Mouse (Mus musculus): ENCODE data around the gene Tk1.
A peak's percentile ranks its signal among the peaks of the same experiment; 100 is the strongest.
"Not testable (repeated sequence)": the region's sequence is repeated elsewhere in the genome, so short reads cannot be mapped to it uniquely, and the experiment has no call there.

Tk1 gene

DNA sequence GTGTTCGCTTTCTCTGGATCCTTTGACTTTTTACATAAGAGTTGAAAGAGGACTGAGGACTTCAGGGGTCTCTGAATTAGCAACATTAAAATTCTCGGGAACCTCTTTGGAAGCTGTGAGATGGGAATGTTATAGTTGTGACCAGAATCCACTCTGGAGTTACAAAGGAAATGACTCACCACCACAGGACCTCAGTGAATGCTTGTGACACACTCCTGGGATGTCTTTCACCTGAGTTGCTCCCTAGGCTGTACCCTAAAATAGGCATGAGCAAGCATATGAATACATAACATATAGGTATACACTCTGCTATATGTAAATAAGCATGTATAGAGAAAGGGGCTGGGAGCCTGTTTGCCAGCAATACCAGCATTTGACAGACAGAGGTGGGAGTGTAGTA lies 17.5 kb upstream of the Tk1 start:
- no peaks in the 10 kb centered on the region for H3K27me3 ChIP-seq (ENCODE audit: insufficient read depth, low read length)
- no peaks in the 10 kb centered on the region for H3K9me3 ChIP-seq (ENCODE audit: low read length)
- H3K4me3 ChIP-seq (replicated peaks; ENCODE audit: low read length): no peak overlapping the region
- TF ChIP-seq CTCF (conservative IDR thresholded peaks at IDR 0.05; ENCODE audit: low read length): no peak
- no peaks in the 10 kb centered on the region for H3K36me3 ChIP-seq (ENCODE audit: insufficient read depth, low read length)
- peaks cover 52% of the 10 kb centered on the region for H3K4me1 ChIP-seq (replicated peaks; ENCODE audit: low read depth, low read length)

DNA sequence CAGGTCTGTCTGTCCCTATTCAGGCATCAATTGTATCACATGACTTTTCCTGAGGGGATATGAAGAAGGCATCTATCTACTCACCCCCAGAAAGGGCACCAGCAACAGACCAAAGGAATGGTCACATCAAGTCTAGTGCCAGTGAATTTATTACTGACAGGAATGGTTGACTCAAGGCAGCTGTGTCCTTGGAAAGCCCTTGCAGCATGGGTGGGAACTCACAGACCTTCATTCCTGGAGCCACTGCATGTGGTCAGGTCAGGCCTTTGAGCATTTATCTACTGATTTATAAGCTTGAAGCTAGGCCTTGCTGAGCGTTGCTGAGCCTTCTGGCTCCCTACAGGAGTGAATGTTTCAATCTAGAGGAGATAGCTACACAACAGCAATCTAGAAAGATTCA lies 15.0 kb upstream of the Tk1 start:
- TF ChIP-seq CTCF (conservative IDR thresholded peaks at IDR 0.05; ENCODE audit: low read length) (no peak), NANOG (IDR thresholded peaks at IDR 0.05; ENCODE audit: borderline replicate concordance, low read length) (no peak), POU5F1 (IDR thresholded peaks at IDR 0.05; ENCODE audit: borderline replicate concordance, low read length) (no peak)
- Histone ChIP-seq H3K36me3 (ENCODE audit: insufficient read depth, low read length) (no peaks in the 10 kb centered on the region), H3K4me3 (replicated peaks; ENCODE audit: low read length) (no peak overlapping the region), H3K27me3 (ENCODE audit: insufficient read depth, low read length) (no peaks in the 10 kb centered on the region), H3K9me3 (ENCODE audit: low read length) (no peaks in the 10 kb centered on the region), H3K4me1 (replicated peaks; ENCODE audit: low read depth, low read length) (peaks cover 49% of the 10 kb centered on the region)

DNA sequence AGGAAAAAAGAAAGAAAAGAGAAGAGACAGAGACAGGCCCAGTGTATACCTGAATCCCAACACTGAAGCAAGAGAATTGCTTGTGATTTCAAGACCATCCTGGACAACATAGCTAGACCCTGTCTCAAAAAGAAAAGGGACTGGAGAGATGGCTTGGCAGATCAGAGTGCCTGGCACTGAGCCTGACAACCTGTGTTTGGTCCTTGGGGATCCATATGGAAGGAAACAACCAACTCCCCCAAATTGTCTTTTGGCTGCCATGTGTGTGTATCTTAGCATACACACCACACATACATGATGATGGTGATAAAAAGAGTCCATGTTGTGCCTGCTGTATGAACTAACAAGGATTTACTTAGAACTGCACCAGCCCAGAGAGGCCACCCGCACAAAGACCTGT lies 13.1 kb upstream of the Tk1 start:
- Histone ChIP-seq H3K36me3 (ENCODE audit: insufficient read depth, low read length) (no peaks in the 10 kb centered on the region), H3K4me1 (replicated peaks; ENCODE audit: low read depth, low read length) (peaks cover 63% of the 10 kb centered on the region), H3K4me3 (replicated peaks; ENCODE audit: low read length) (no peak overlapping the region), H3K27me3 (ENCODE audit: insufficient read depth, low read length) (no peaks in the 10 kb centered on the region), H3K9me3 (ENCODE audit: low read length) (no peaks in the 10 kb centered on the region)
- TF ChIP-seq NANOG (IDR thresholded peaks at IDR 0.05; ENCODE audit: borderline replicate concordance, low read length): no peak
- TF ChIP-seq POU5F1 (IDR thresholded peaks at IDR 0.05; ENCODE audit: borderline replicate concordance, low read length): no peak
- no peak for TF ChIP-seq CTCF (conservative IDR thresholded peaks at IDR 0.05; ENCODE audit: low read length)

DNA sequence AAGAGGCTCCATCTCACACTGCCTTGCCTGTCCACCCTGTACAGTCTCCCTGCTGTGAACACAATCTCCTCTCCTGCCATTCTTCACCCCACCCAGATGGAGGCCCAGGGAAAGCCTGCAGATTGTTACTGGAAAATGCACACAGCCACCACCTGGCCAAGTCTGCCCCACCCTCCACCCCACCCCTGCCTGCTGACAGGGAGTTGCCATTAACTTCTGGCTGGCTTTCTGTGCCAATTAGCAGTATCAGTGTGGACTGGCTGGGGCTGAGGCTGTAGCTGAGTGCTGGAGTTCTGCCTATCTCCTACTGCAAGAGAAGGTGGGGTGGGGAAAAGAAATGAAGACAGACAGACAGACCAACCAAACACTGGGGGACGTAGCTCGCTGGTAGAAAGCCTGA lies 12.7 kb upstream of the Tk1 start:
- H3K36me3 ChIP-seq (ENCODE audit: insufficient read depth, low read length): no peaks in the 10 kb centered on the region
- H3K9me3 ChIP-seq (ENCODE audit: low read length): no peaks in the 10 kb centered on the region
- H3K4me1 ChIP-seq (replicated peaks; ENCODE audit: low read depth, low read length): peaks cover 67% of the 10 kb centered on the region
- H3K4me3 ChIP-seq (replicated peaks; ENCODE audit: low read length): peak overlapping the region; percentile 26; the same call in 1 of the 2 replicates
- no peaks in the 10 kb centered on the region for H3K27me3 ChIP-seq (ENCODE audit: insufficient read depth, low read length)
- no peak for TF ChIP-seq POU5F1 (IDR thresholded peaks at IDR 0.05; ENCODE audit: borderline replicate concordance, low read length)
- no peak for TF ChIP-seq NANOG (IDR thresholded peaks at IDR 0.05; ENCODE audit: borderline replicate concordance, low read length)
- no peak for TF ChIP-seq CTCF (conservative IDR thresholded peaks at IDR 0.05; ENCODE audit: low read length)

DNA sequence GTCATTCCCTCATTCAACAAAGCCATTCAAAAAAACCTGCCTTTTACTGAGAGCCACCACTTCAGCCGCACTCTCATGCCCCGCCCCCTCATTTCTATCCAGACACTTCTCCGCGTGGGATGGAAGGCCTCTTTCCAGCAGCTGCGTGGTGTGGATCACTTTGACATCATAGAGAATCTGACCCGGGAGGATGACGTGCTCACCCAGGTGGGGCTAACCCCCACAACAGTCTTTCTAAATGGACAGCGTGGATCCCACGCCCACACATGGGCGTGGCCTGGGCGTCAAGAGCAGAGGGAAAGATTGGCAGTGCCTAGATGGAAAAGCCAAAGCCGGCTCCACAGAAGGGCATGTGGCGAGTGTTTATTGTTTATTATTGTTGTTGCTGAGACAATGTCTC lies 10.4 kb upstream of the Tk1 start:
- H3K36me3 ChIP-seq (ENCODE audit: insufficient read depth, low read length): no peaks in the 10 kb centered on the region
- H3K4me3 ChIP-seq (replicated peaks; ENCODE audit: low read length): peak overlapping the region; percentile 27; the same call in 1 of the 2 replicates
- H3K27me3 ChIP-seq (ENCODE audit: insufficient read depth, low read length): no peaks in the 10 kb centered on the region
- no peaks in the 10 kb centered on the region for H3K9me3 ChIP-seq (ENCODE audit: low read length)
- TF ChIP-seq NANOG (IDR thresholded peaks at IDR 0.05; ENCODE audit: borderline replicate concordance, low read length): no peak
- no peak for TF ChIP-seq CTCF (conservative IDR thresholded peaks at IDR 0.05; ENCODE audit: low read length)
- TF ChIP-seq POU5F1 (IDR thresholded peaks at IDR 0.05; ENCODE audit: borderline replicate concordance, low read length): no peak
- H3K4me1 ChIP-seq (replicated peaks; ENCODE audit: low read depth, low read length): peaks cover 86% of the 10 kb centered on the region

DNA sequence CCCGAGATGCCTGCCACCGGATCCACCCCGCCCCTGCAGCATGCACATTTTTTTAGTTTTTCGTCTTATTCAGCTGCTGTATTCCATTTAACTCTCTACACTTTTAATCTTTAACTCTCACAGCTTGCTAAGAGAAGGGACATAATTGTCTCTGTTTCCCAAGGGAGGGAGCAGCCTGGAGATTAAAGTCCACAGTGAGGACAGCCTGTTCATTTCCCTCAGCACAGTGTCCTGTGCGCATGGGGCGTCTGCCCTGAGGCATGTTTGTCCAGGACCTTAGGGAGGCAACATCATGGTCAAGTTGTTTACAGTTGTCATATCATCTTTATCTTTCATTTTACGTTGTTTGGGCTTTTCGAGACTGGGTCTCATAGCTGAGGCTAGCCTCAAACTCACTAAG lies 8.2 kb upstream of the Tk1 start:
- H3K4me1 ChIP-seq (replicated peaks; ENCODE audit: low read depth, low read length): peaks cover 93% of the 10 kb centered on the region
- H3K36me3 ChIP-seq (ENCODE audit: insufficient read depth, low read length): no peaks in the 10 kb centered on the region
- TF ChIP-seq POU5F1 (IDR thresholded peaks at IDR 0.05; ENCODE audit: borderline replicate concordance, low read length): no peak
- no peak for TF ChIP-seq NANOG (IDR thresholded peaks at IDR 0.05; ENCODE audit: borderline replicate concordance, low read length)
- TF ChIP-seq CTCF (conservative IDR thresholded peaks at IDR 0.05; ENCODE audit: low read length): no peak
- no peak overlapping the region for H3K4me3 ChIP-seq (replicated peaks; ENCODE audit: low read length)
- no peaks in the 10 kb centered on the region for H3K9me3 ChIP-seq (ENCODE audit: low read length)
- no peaks in the 10 kb centered on the region for H3K27me3 ChIP-seq (ENCODE audit: insufficient read depth, low read length)

DNA sequence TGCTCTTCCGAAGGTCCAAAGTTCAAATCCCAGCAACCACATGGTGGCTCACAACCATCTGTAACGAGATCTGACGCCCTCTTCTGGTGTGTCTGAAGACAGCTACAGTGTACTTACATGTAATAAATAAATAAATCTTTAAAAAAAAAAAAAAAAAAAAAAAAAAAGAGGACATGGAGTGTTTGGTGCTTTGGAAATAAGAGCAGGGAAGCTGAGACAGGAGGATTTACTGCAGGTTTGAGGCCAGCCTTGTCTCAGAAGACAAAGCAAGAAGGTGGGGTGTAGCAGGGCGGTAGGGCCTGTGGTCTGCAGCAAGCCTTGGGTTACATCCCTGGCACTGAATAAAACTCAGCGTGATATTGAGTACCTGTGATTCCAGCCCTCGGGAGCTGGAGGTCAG lies 7.6 kb upstream of the Tk1 start:
- H3K4me1 ChIP-seq (replicated peaks; ENCODE audit: low read depth, low read length): peaks cover 93% of the 10 kb centered on the region
- not testable (repeated sequence) for H3K27me3 ChIP-seq (ENCODE audit: insufficient read depth, low read length); H3K9me3 ChIP-seq (ENCODE audit: low read length); H3K36me3 ChIP-seq (ENCODE audit: insufficient read depth, low read length); H3K4me3 ChIP-seq (replicated peaks; ENCODE audit: low read length)

DNA sequence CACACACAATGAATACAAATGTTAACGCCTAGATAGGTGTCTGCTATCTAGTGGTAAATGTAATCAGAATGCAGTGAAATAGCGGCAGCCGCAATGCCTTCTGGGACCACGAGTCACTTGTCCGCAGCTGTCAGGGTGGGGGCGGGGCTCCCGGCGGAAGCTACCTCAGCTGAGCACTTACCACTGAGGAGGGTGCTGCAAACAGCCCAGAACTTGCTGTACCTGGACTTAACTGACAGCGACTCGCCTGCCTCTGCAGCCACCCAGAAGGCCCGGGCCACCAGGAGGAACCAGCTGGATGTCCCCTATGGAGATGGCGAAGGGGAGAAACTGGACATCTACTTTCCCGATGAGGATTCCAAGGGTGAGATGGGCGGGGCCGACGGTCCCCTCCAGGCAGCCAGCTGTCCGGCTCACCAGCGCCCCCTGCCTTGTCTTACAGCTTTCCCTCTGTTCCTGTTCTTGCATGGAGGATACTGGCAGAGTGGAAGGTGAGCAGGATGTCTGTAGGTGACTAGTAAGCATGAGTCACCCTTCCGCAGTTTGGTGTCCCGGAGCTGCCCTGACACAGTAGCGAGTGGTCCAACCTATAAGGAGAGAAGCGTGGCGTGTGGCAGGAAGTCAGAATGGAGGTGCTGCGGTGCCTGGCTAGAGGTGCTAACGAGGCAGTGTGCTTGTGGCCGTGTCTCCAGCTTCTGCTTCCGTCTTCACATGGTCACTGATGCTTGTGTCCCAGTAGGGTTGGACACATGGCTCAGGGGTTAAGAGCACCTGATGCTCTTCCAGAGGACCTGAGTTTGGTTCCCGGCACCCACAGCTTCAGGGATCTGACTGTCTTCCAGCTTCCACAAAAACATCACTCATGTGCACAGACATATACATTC lies 6.4 kb upstream of the Tk1 start:
- Histone ChIP-seq H3K27me3 (ENCODE audit: insufficient read depth, low read length) (no peaks in the 10 kb centered on the region), H3K4me3 (replicated peaks; ENCODE audit: low read length) (peak overlapping the region; percentile 82), H3K9me3 (ENCODE audit: low read length) (no peaks in the 10 kb centered on the region), H3K4me1 (replicated peaks; ENCODE audit: low read depth, low read length) (peaks cover 94% of the 10 kb centered on the region), H3K36me3 (ENCODE audit: insufficient read depth, low read length) (no peaks in the 10 kb centered on the region)
- TF ChIP-seq CTCF (conservative IDR thresholded peaks at IDR 0.05; ENCODE audit: low read length) (peak; percentile 71), POU5F1 (IDR thresholded peaks at IDR 0.05; ENCODE audit: borderline replicate concordance, low read length) (no peak), NANOG (IDR thresholded peaks at IDR 0.05; ENCODE audit: borderline replicate concordance, low read length) (no peak)

DNA sequence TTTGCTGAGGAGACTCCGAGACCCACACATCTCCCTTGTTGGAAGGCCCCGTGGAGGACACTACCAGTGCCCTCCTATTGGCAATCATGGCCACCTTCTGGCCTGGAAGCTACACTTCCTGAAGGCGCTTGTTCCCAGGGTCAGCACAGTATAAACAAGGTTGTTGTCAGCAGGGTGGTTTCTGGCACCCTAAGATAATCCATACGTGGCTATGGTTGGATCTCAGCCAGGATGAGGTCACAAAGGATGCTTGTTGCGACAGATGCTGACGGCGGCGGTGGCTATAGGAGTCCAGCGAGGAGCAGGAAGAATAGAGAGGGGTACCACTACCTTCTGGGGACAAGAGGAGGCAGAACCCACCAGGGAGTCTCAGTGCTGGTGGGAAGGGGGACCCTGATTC lies 4.5 kb upstream of the Tk1 start:
- Histone ChIP-seq H3K27me3 (ENCODE audit: insufficient read depth, low read length) (no peaks in the 10 kb centered on the region), H3K36me3 (ENCODE audit: insufficient read depth, low read length) (no peaks in the 10 kb centered on the region), H3K9me3 (ENCODE audit: low read length) (no peaks in the 10 kb centered on the region), H3K4me3 (replicated peaks; ENCODE audit: low read length) (0 out of 2 replicates have a peak overlapping the region, but pooled peaks have one; percentile 13), H3K4me1 (replicated peaks; ENCODE audit: low read depth, low read length) (peaks cover 92% of the 10 kb centered on the region)
- TF ChIP-seq CTCF (conservative IDR thresholded peaks at IDR 0.05; ENCODE audit: low read length): no peak
